Mouse (Mus musculus) heart, adult 2 months (tissue): ENCODE measurements around the gene Arhgef28.

Source experiments
- CTCF ChIP-seq: fragments of 200-600 bp; IDR thresholded peaks from 2 replicates; pipeline ENCODE4 v1.8.1; 2022; ENCODE audit warnings: antibody characterized with exemption, mild to moderate bottlenecking, moderate library complexity
- POLR2A ChIP-seq: fragments of 200-500 bp; IDR thresholded peaks from 2 replicates; pipeline ENCODE4 v1.6.1; 2011; ENCODE audit warnings: mild to moderate bottlenecking, low read depth, low read length, control low read depth; ENCODE audit not compliant: insufficient read depth

DNA sequence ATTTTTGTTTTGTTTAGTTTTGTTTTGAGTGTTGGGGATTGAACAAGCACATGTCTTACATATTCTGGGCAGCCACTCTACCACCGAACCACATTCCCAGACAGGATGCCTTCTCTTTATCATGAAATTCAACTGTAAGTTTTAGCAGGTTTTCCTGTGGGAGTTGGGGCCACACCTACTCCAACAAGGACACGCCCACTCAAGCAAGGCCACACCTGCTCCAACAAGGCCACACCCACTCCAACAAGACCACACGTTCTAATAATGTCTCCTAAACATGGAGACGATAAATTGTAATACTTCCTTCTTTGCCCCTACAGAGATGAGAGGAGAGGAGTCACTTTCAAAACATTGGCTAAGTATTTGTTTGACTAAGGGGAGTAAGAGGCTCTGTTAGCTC, 197.2 kb downstream of the Arhgef28 start:
- TF ChIP-seq CTCF, result no peak
- TF ChIP-seq POLR2A, result no peak
